Mouse (Mus musculus) WW6 (cell line): ENCODE data around the gene Dis3l2.

Source experiments
- DNase-seq: peaks from one replicate; pipeline ENCODE4 v3.0.0-alpha.2; 2013; ENCODE audit warnings: low read depth, low spot score

Gene Dis3l2

DNA sequence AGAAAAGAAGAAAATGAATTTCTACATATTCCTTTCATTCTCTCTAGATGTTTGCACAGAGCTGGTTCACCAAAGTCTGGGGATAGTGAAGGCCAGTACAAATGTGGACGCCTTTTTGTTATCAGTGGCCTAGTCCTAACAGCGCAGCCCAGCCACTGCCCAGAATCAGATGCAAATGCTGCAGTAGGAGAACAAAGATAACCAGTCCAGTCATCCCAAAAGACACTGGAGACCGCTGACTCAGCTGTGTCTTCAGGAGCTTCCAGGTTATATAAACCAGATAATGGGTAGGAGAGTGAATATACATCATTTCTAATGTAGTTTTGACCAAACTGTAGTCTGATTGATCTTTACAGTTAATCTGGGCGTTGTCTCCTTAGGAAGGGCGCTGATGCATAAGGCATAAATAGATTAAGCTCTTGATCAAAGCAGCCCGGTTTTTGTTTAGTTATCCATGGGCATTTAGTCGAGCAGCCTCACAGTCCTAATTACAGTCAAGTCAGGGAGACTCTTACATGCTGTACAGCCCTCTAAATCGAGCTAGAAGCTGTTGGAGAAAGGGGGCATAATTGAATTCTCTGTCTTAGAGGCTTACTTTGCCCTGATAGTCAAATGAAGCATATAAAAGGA is 212.9 kb downstream of the Dis3l2 start:
- DNase-seq, result no peak

DNA sequence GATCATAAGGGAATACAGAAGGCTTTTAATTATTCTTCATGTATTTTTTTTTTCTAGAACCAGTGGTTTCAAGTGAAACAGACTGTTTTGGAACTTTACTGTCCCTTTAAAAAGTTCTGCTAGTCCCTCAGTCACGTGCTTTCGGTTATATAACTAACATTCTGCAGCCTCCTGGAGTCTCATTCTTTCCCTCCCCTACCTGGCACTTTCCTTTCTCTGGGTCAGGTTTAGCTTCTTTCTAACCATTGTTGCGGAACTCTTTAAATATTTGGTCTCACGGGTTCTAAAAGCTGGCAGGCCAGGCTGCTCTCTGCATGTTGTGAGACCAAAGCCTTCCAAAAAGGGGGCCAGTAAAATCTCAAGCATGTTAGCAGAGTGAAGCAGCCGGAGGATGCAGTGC is 222.2 kb downstream of the Dis3l2 start:
- DNase-seq, result no peak

- DNase-seq, result no peak
Observed at GRCm38 (mm10) chr1:86931606-86932379, 228.2 kb downstream of the Dis3l2 start.

DNA sequence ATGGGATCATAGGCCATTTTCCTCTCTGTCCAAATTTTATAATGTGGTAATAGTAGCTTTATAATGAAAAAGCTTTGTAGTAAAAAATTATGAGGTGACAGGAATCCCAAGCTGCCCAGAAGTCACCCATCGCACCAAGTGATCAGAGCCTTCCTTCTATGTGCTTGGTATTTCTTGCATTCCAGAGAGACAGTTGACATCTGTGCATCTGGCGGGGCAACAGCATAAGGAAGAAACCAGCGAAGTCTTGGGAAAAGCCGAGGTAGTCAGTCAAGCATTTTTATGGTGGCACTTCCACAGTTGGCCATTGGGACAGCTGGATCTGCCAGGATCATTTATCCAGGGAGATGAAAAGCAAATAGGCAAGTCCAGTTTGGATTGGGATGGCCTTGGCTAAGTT is 229.2 kb downstream of the Dis3l2 start:
- no peak for DNase-seq

- DNase-seq, result no peak
Observed at GRCm38 (mm10) chr1:86933656-86934055, 230.0 kb downstream of the Dis3l2 start.

- DNase-seq, result no peak
Observed at GRCm38 (mm10) chr1:86951501-86952205, 248.0 kb downstream of the Dis3l2 start.

GRCm38 (mm10) chr1:86955801-86956200 is 252.2 kb downstream of the Dis3l2 start:
- no peak for DNase-seq

GRCm38 (mm10) chr1:86968261-86968964 is 264.8 kb downstream of the Dis3l2 start:
- no peak for DNase-seq

DNA sequence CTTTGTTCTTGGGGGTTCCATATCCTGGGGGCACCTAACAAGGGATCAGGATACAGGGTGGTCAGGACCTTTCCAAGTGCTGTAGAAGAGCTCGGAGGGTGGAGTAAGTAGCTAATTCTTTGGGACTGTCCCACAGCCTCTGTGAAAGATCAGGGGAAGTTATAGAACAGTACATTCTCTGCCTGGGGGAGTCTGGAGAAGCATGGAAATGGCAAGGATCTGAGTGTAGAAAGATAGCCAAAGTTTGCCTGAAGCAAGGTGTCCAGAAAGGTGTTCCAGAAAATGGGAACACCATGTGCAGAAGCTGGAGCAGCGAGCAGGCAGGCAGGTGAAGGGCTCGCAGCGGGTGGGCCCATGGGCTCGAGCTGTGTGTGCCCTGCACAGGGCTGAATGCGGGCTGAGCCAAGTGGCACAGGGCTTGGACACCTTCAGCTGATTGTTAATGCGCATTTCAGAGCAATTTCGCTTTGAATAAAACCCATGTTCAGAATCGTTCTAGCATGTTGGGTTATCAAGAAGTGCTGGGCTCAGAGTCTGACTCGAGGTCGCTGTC is 265.6 kb downstream of the Dis3l2 start:
- no peak for DNase-seq

- DNase-seq, result no peak
Observed at GRCm38 (mm10) chr1:86972693-86973092, 269.1 kb downstream of the Dis3l2 start.

GRCm38 (mm10) chr1:86977018-86977417 is 273.4 kb downstream of the Dis3l2 start:
- DNase-seq, result no peak

- no peak for DNase-seq
Observed at GRCm38 (mm10) chr1:86986372-86986771, 282.8 kb downstream of the Dis3l2 start.

DNA sequence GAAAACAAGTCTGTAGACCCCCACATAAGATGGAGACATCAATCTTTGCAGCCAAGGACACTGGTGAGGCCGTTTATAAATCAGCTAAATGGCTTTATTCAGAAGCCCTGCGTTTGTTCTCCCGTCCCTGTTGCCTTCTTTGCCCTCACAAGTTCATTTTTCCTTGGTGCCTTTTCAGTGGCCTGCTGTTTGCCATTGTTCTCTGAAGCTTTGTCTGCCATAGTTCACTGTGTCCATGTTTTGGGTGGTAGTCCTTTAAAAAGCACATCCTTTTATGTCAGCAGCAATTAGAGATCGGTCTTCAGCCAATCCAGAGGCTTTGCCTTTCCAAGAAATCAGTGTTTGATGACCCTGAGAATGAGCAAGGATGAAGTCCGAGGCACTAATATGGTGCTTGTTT is 289.2 kb downstream of the Dis3l2 start:
- DNase-seq, result no peak

GRCm38 (mm10) chr1:86994023-86994422 is 290.4 kb downstream of the Dis3l2 start:
- DNase-seq, result no peak

DNA sequence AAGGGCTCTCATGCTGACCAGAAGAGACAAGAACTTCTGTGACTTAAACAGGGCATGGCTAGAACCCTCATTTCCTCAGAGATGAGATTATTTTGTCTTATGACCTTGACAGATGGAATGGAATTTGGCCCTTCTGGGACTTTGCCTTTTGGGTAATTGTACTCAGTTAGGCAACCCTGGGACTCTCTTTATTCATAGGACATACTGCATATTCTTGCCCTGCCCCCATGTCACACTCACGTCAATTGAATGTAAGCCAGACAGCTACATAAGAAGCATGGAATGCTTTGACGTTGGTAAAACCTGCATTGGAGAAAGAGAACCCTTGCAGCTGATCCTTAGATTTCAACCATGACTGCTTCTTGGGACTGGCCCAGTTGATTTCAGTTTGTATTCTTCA is 294.4 kb downstream of the Dis3l2 start:
- DNase-seq, result no peak

- DNase-seq, result no peak
Observed at GRCm38 (mm10) chr1:87001365-87001764, 297.8 kb downstream of the Dis3l2 start.

GRCm38 (mm10) chr1:87002545-87003168 is 299.0 kb downstream of the Dis3l2 start:
- DNase-seq, result no peak

DNA sequence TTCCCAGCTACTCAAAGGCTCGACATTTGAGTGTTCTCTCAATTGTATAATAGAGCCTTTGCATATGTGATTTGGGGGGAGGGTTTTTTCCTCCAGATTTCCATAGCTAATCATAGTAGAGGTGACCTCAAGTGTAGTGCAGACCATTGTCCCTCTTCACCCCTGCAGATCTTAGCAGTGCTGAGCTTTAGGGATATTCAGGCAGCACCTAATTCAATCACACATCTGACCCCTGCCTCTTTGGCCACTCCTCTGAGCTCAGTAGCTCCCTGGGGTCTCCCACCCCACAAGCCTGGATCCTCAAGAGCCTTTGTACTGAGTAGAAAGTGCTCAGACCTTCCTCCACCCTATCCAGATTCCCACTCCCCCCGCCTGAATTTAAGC is 299.6 kb downstream of the Dis3l2 start:
- no peak for DNase-seq

DNA sequence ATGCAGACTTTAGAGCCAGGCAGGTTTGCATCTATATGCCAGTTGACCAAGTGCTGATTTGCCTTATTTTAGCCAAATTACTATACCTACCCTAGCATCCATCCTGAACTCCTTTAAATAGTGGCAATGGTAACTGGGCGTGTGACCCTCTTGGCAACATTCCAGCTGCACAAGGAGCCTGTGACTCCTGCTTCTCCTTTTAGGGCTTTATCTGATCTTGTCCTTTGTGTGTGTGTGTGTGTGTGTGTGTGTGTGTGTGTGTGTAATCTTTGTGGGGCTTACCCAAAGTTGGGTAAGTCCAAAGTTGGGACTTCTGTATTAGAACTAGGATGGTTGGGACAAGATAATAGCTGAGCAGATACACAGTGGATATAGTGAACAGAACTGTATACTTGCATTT is 302.8 kb downstream of the Dis3l2 start:
- no peak for DNase-seq

GRCm38 (mm10) chr1:87008211-87008610 is 304.6 kb downstream of the Dis3l2 start:
- no peak for DNase-seq

DNA sequence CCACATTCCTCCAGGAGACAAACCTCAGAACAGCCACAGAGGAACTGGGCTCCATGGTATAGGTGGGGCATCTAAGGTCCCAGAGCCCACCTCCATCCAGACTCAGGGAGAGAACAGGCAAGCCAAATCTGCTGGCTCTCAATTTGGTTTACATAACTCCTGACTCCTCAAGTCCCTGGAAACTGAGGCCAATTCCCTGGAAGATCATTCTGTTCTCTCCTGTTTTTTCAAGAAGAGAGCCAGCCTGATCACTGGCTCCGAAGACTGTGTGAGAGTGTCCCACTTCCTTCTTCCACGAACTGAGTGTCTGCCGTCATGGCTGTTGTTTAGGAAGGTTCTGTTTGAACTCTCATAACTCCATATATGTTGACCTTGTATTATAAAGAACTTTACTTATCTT is 305.5 kb downstream of the Dis3l2 start:
- no peak for DNase-seq
